Mouse (Mus musculus) gastrocnemius, postnatal 14 days (tissue): ENCODE measurements around the gene Gpatch2. TPM values are rescaled to one million over a fixed set of nuclear protein-coding genes. Genes with fewer than 3 reads are reported as not detected.
A peak's percentile ranks its signal among the peaks of the same experiment; 100 is the strongest.

Source experiments
- DNase-seq: peaks from one replicate; pipeline ENCODE4 v3.0.0; 2021; ENCODE audit warnings: mixed read lengths
- intact Hi-C: fragments of 180-260 bp; cut with DNase I; formaldehyde crosslinking; loops from one replicate; pipeline ENCODE4 v1.15.1; 2025; ENCODE audit warnings: low total_unique reads
- total RNA-seq, 2 experiments: library from RNA; stranded (reverse); gene quantifications; 2 replicates each; pipeline ENCODE4 v1.2.3; 2021

Gpatch2 gene
- total RNA-seq, 2 experiments from 2014 or later: 9.4 to 10.2 TPM

GRCm38 (mm10) chr1:187240304-187240703 is 25.0 kb downstream of the Gpatch2 start:
- no peak for DNase-seq
- intact Hi-C loops: loop anchor here (5.0 kb wide), 1 partner anchor 1697 kb away; no protein-coding TSS in a partner anchor

GRCm38 (mm10) chr1:187241329-187241728 is 26.0 kb downstream of the Gpatch2 start:
- DNase-seq: no peak
- intact Hi-C loops: loop anchor here (5.0 kb wide), 1 partner anchor 1696 kb away; no protein-coding TSS in a partner anchor

GRCm38 (mm10) chr1:187244734-187245133 is 29.4 kb downstream of the Gpatch2 start:
- intact Hi-C loops: loop anchor here (5.0 kb wide), 1 partner anchor 1693 kb away; no protein-coding TSS in a partner anchor
- no peak for DNase-seq

GRCm38 (mm10) chr1:187250741-187251262 is 35.5 kb downstream of the Gpatch2 start:
- no peak for DNase-seq
- intact Hi-C loops: no loop called here

- intact Hi-C loops: no loop called here
- no peak for DNase-seq
These were observed 43.4 kb downstream of the Gpatch2 start for GRCm38 (mm10) chr1:187258756-187259155.

- no peak for DNase-seq
- intact Hi-C loops: no loop called here
These were observed 52.3 kb downstream of the Gpatch2 start for GRCm38 (mm10) chr1:187267601-187268000.

- intact Hi-C loops: no loop called here
- DNase-seq: peak; percentile 10
These were observed 55.3 kb downstream of the Gpatch2 start for GRCm38 (mm10) chr1:187270318-187271247.

- intact Hi-C loops: no loop called here
- DNase-seq: no peak
These were observed 62.0 kb downstream of the Gpatch2 start for GRCm38 (mm10) chr1:187277324-187277723.

- no peak for DNase-seq
- intact Hi-C loops: no loop called here
These were observed 63.2 kb downstream of the Gpatch2 start for GRCm38 (mm10) chr1:187278472-187278871.

- no peak for DNase-seq
- intact Hi-C loops: no loop called here
These were observed 64.5 kb downstream of the Gpatch2 start for GRCm38 (mm10) chr1:187279776-187280175.

GRCm38 (mm10) chr1:187282321-187282720 is 67.0 kb downstream of the Gpatch2 start:
- DNase-seq: no peak
- intact Hi-C loops: no loop called here

GRCm38 (mm10) chr1:187282804-187283203 is 67.5 kb downstream of the Gpatch2 start:
- intact Hi-C loops: no loop called here
- DNase-seq: no peak

- DNase-seq: no peak
- intact Hi-C loops: no loop called here
These were observed 70.4 kb downstream of the Gpatch2 start for GRCm38 (mm10) chr1:187285735-187286134.

GRCm38 (mm10) chr1:187286411-187286810 is 71.1 kb downstream of the Gpatch2 start:
- intact Hi-C loops: no loop called here
- DNase-seq: no peak

- DNase-seq: no peak
- intact Hi-C loops: no loop called here
These were observed 71.6 kb downstream of the Gpatch2 start for GRCm38 (mm10) chr1:187286924-187287323.

GRCm38 (mm10) chr1:187290186-187290585 is 74.9 kb downstream of the Gpatch2 start:
- DNase-seq: no peak
- intact Hi-C loops: no loop called here

- no peak for DNase-seq
- intact Hi-C loops: no loop called here
These were observed 76.4 kb downstream of the Gpatch2 start for GRCm38 (mm10) chr1:187291480-187292394.

GRCm38 (mm10) chr1:187292395-187292749 is 77.1 kb downstream of the Gpatch2 start:
- DNase-seq: no peak
- intact Hi-C loops: no loop called here

- intact Hi-C loops: no loop called here
- DNase-seq: no peak
These were observed 77.9 kb downstream of the Gpatch2 start for GRCm38 (mm10) chr1:187293233-187293632.

GRCm38 (mm10) chr1:187294522-187294921 is 79.2 kb downstream of the Gpatch2 start:
- DNase-seq: no peak
- intact Hi-C loops: no loop called here
